Comparison of ENCODE assay signal across 8 mouse cellular contexts in the genomic region with DNA sequence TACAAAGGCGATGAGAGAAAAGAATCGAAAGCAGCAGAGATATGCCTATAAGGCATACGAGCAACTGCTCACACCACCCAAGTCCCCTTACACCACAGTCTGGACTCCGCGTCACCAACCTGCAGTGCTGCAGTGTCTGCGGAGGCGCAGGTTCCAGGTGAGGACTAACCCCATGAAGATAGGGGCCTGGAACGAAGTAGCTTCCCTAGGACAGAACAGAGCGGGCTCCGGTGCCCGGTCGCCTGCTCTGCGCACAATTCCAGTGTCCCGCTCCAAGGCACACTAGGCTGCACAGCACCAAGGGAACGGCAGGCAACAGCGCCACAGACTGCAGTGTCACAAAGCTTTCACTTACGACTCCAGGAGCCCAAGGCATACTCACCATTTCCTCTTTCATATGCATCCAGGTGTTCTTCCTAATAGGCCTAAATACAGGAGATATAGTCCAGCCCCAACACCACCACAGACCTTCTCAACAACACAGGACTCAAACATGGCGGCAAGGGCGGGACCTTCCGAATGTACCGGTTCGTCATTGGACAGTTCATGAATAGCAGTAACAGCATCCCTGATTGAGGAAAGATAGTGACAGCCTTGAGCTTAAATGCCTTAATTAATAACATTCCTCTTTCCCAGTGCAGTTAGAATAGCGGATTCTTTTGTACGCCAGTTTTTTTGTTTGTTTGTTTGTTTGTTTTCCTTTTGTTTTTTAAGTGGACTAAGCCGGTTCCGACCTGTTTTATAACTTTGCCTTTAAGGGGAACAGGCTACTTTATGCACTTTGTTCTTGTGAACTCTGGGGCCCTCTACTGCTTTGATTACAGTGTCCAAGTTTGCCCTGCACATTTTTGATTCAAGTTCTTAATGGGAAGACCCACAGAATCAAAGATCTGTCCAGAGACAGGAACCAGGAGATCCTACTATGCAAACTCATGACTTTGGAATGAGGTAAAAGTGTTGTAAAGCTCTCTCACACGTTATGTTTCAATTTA. TPM values are rescaled to one million over a fixed set of nuclear protein-coding genes. Genes with fewer than 3 reads are reported as not detected.
DNase-seq lines count a peak whose midpoint lies in the region; ATAC-seq and TF ChIP-seq lines count a peak whose summit lies in the region.

A gene (minus strand): TSS at position 503 of the 992 bp plus-strand sequence.

- H3K9me3 ChIP-seq in heart, embryonic 12.5 days (replicated peaks): no peaks in the 10 kb centered on the region
- H3K9me3 ChIP-seq in kidney, postnatal 0 days (replicated peaks; ENCODE audit: low read length): no peaks in the 10 kb centered on the region
- no peaks in the 10 kb centered on the region for H3K9me3 ChIP-seq in liver, embryonic 11.5 days (ENCODE audit: control insufficient read depth, low read length)
- H3K9me3 ChIP-seq in stomach, embryonic 14.5 days (ENCODE audit: control insufficient read depth, low read depth, low read length): no peaks in the 10 kb centered on the region

- H3K4me3 ChIP-seq in heart, embryonic 12.5 days: peak within 1 kb of the TSS; percentile 65
- H3K4me3 ChIP-seq in kidney, postnatal 0 days (replicated peaks; ENCODE audit: low read depth, low read length): peak within 1 kb of the TSS; percentile 73
- peak within 1 kb of the TSS; percentile 91 for H3K4me3 ChIP-seq in liver, embryonic 11.5 days (ENCODE audit: low read depth, low read length)
- H3K4me3 ChIP-seq in stomach, embryonic 14.5 days (ENCODE audit: low read depth, low read length): peak within 1 kb of the TSS; percentile 58

- no peaks in the 10 kb centered on the region for H3K4me1 ChIP-seq in heart, embryonic 12.5 days (replicated peaks)
- no peaks in the 10 kb centered on the region for H3K4me1 ChIP-seq in kidney, postnatal 0 days (replicated peaks; ENCODE audit: insufficient read depth, low read length)
- H3K4me1 ChIP-seq in liver, embryonic 11.5 days (replicated peaks; ENCODE audit: control insufficient read depth, insufficient read depth, low read length): peaks cover 3% of the 10 kb centered on the region; the same call in 1 of the 2 replicates
- no peaks in the 10 kb centered on the region for H3K4me1 ChIP-seq in stomach, embryonic 14.5 days (ENCODE audit: control insufficient read depth, insufficient read depth, low read length)

- H3K4me2 ChIP-seq in heart, embryonic 12.5 days: peak within 1 kb of the TSS; percentile 56
- peak within 1 kb of the TSS; percentile 64 for H3K4me2 ChIP-seq in kidney, postnatal 0 days (ENCODE audit: low read length)
- peak within 1 kb of the TSS; percentile 70 for H3K4me2 ChIP-seq in liver, embryonic 11.5 days
- H3K4me2 ChIP-seq in stomach, embryonic 14.5 days (replicated peaks; ENCODE audit: low read depth, low read length): peak within 1 kb of the TSS; percentile 58

- peak; percentile 86 for DNase-seq in CD4-positive, CD25-positive, alpha-beta regulatory T cell, adult 2 months (ENCODE audit: low read depth, low spot score)
- DNase-seq in brain, embryonic 18.5 days (ENCODE audit: low read depth, low spot score): peak; percentile 74
- peak; percentile 95 for DNase-seq in kidney, postnatal 0 days (ENCODE audit: low spot score)
- peak; percentile 82 for DNase-seq in liver, embryonic 11.5 days (ENCODE audit: low spot score)
- DNase-seq in naive thymus-derived CD4-positive, alpha-beta T cell, adult 2 months (ENCODE audit: low read depth): peak; percentile 84

- H3K36me3 ChIP-seq in heart, embryonic 12.5 days: 0 out of 2 replicates have a peak, but pooled peaks cover 1% of the 10 kb centered on the region
- H3K36me3 ChIP-seq in kidney, postnatal 0 days (ENCODE audit: insufficient read depth, low read length): no peaks in the 10 kb centered on the region
- H3K36me3 ChIP-seq in liver, embryonic 11.5 days (ENCODE audit: control insufficient read depth, insufficient read depth, low read length): 0 out of 2 replicates have a peak, but pooled peaks cover 2% of the 10 kb centered on the region
- no peaks in the 10 kb centered on the region for H3K36me3 ChIP-seq in stomach, embryonic 14.5 days (ENCODE audit: control insufficient read depth, insufficient read depth, low read length)

- peak within 1 kb of the TSS; percentile 74 for H3K9ac ChIP-seq in heart, embryonic 12.5 days
- H3K9ac ChIP-seq in kidney, postnatal 0 days (ENCODE audit: low read depth, low read length): peak within 1 kb of the TSS; percentile 88
- H3K9ac ChIP-seq in liver, embryonic 11.5 days (ENCODE audit: low read depth, low read length): peak within 1 kb of the TSS; percentile 90
- peak within 1 kb of the TSS; percentile 51 for H3K9ac ChIP-seq in stomach, embryonic 14.5 days (replicated peaks; ENCODE audit: low read depth, low read length)

- H3K27ac ChIP-seq in heart, embryonic 12.5 days (ENCODE audit: poor library complexity, severe bottlenecking): peak within 1 kb of the TSS; percentile 58
- H3K27ac ChIP-seq in kidney, postnatal 0 days: peak within 1 kb of the TSS; percentile 90
- peak within 1 kb of the TSS; percentile 82 for H3K27ac ChIP-seq in liver, embryonic 11.5 days (ENCODE audit: low read depth, low read length)
- peak within 1 kb of the TSS; percentile 82 for H3K27ac ChIP-seq in stomach, embryonic 14.5 days (ENCODE audit: low read length)

- ATAC-seq in erythroid progenitor cell, adult 5-6 weeks (replicated peaks; ENCODE audit: low FRiP score, poor library complexity, severe bottlenecking): peak; percentile 99
- ATAC-seq in heart, embryonic 12.5 days (ENCODE audit: insufficient number of reproducible peaks, low FRiP score): peak; percentile 92
- ATAC-seq in kidney, postnatal 0 days (replicated peaks; ENCODE audit: low FRiP score, low read depth): peak; percentile 97
- ATAC-seq in liver, embryonic 11.5 days (replicated peaks; ENCODE audit: low FRiP score): peak; percentile 99
- peak; percentile 96 for ATAC-seq in stomach, embryonic 14.5 days (ENCODE audit: insufficient number of reproducible peaks, insufficient read depth, low FRiP score, low read depth)

- H3K27me3 ChIP-seq in heart, embryonic 12.5 days (replicated peaks): no peaks in the 10 kb centered on the region
- H3K27me3 ChIP-seq in kidney, postnatal 0 days (ENCODE audit: insufficient read depth, low read length): no peaks in the 10 kb centered on the region
- H3K27me3 ChIP-seq in liver, embryonic 11.5 days (replicated peaks; ENCODE audit: control insufficient read depth, insufficient read depth, low read length): no peaks in the 10 kb centered on the region
- no peaks in the 10 kb centered on the region for H3K27me3 ChIP-seq in stomach, embryonic 14.5 days (ENCODE audit: control insufficient read depth, insufficient read depth, low read length)

- peak; percentile 27 for TF ChIP-seq CTCF in kidney, postnatal 0 days (IDR thresholded peaks at IDR 0.05; ENCODE audit: low read depth)

- WGBS in heart, embryonic 12.5 days: 4% methylated on average over 27 of the region's 27 CpGs
- 2% methylated on average over 27 of the region's 27 CpGs for WGBS in kidney, postnatal 0 days
- 3% methylated on average over 27 of the region's 27 CpGs for WGBS in liver, embryonic 11.5 days
- 3% methylated on average over 27 of the region's 27 CpGs for WGBS in stomach, embryonic 14.5 days

RNA-seq across cellular contexts. Expression of the gene that starts here (rescaled TPM):
- 0.36 and 2.1 TPM in 2 replicates for total RNA-seq in erythroid progenitor cell, adult 5-6 weeks (2015; ENCODE audit: low replicate concordance)
- 2.8 and 3.3 TPM in 2 replicates for total RNA-seq in erythroid progenitor cell, adult 5-6 weeks (2017; ENCODE audit: low replicate concordance)
- polyA plus RNA-seq in heart, embryonic 12.5 days (2016; fragmentation: Nextera tagmentation; extraction: Ambion mirVana): 6.5 and 6.7 TPM in 2 replicates
- 9.8 and 11.5 TPM in 2 replicates for polyA plus RNA-seq in kidney, postnatal 0 days (2015; fragmentation: Nextera tagmentation; extraction: Ambion mirVana)
- polyA plus RNA-seq in liver, embryonic 11.5 days (2014; fragmentation: Nextera tagmentation; extraction: Ambion mirVana): 8.1 and 8.7 TPM in 2 replicates
- 14.1 and 15.8 TPM in 2 replicates for polyA plus RNA-seq in stomach, embryonic 14.5 days (2014; fragmentation: Nextera tagmentation; extraction: Ambion mirVana)

Comparison
In these comparisons a context has a peak if more than half of its experiments do, and no peak if none do; other contexts are left out.
1. Peak in every context shown above with its lines: DNase-seq, ATAC-seq, H3K4me3 ChIP-seq and H3K27ac ChIP-seq.